Mouse (Mus musculus) bone marrow, adult 2 months (tissue): ENCODE measurements around the gene Gm20441. TPM values are rescaled to one million over a fixed set of nuclear protein-coding genes. Genes with fewer than 3 reads are reported as not detected.
A peak's percentile ranks its signal among the peaks of the same experiment; 100 is the strongest.
"Not testable (repeated sequence)": the region's sequence is repeated elsewhere in the genome, so short reads cannot be mapped to it uniquely, and the experiment has no call there.

Source experiments
- H3K27ac ChIP-seq: fragments of 200-500 bp; 2 replicates; pipeline ENCODE4 v1.5.1; 2012; ENCODE audit warnings: low read depth, mild to moderate bottlenecking, control low read depth, inconsistent platforms, low read length; ENCODE audit not compliant: control insufficient read depth, poor library complexity, insufficient read depth
- H3K4me1 ChIP-seq: fragments of 200-500 bp; 2 replicates; pipeline ENCODE4 v1.6.1; 2011; ENCODE audit warnings: low read length; ENCODE audit not compliant: control insufficient read depth, insufficient read depth
- H3K4me3 ChIP-seq: fragments of 200-500 bp; replicated peaks from 2 replicates; pipeline ENCODE3; 2011; ENCODE audit warnings: mild to moderate bottlenecking, low read depth, low read length, control low read depth; ENCODE audit not compliant: control insufficient read depth
- CTCF ChIP-seq: fragments of 200-500 bp; IDR thresholded peaks from 2 replicates; pipeline ENCODE4 v1.5.1; 2011; ENCODE audit warnings: low read length, control low read depth; ENCODE audit not compliant: control insufficient read depth, insufficient read depth
- POLR2A ChIP-seq: fragments of 200-500 bp; IDR thresholded peaks from 2 replicates; pipeline ENCODE4 v1.6.1; 2011; ENCODE audit warnings: low read depth, mild to moderate bottlenecking, control low read depth, low read length, borderline replicate concordance; ENCODE audit not compliant: control insufficient read depth
- WGBS: fragments of 180-500 bp; shearing (Covaris S2); methylation state at CpG from one replicate; pipeline ENCODE4 v1.1.7; 2018; 5-methylcytosine and 5-hydroxymethylcytosine counted together
- polyA plus RNA-seq: library from polyadenylated mRNA; stranded (reverse); fragments of >200 nt; gene quantifications from 2 replicates; pipeline ENCODE4 v1.2.4, GENCODE M21; 2011; ENCODE audit warnings: low replicate concordance; ENCODE audit not compliant: missing spikeins, insufficient read depth, insufficient read length

The Gm20441 gene
- polyA plus RNA-seq, 1 experiment, result not detected

GRCm38 (mm10) chr10:75774587-75774986, 6.2 kb downstream of the Gm20441 start:
- Histone ChIP-seq H3K4me1 (peaks cover 2% of the 10 kb centered on the region; the same call in 1 of the 2 replicates), H3K27ac (no peak overlapping the region), H3K4me3 (no peak overlapping the region)
- 88% methylated on average over 9 of the region's 9 CpGs for WGBS
- TF ChIP-seq POLR2A (no peak), CTCF (no peak)

- Histone ChIP-seq H3K4me3 (no peak overlapping the region), H3K4me1 (peaks cover 2% of the 10 kb centered on the region; the same call in 1 of the 2 replicates), H3K27ac (no peak overlapping the region)
- TF ChIP-seq POLR2A (no peak), CTCF (no peak)
- 82% methylated on average over 5 of the region's 5 CpGs for WGBS
Measured at GRCm38 (mm10) chr10:75774102-75774501, 6.7 kb downstream of the Gm20441 start.

- peaks cover 2% of the 10 kb centered on the region; the same call in 1 of the 2 replicates for H3K4me1 ChIP-seq
- under 1% methylated on average over 47 of the region's 47 CpGs for WGBS
- H3K4me3 ChIP-seq, result peak within 1 kb of the TSS; percentile 76
- H3K27ac ChIP-seq, result no peak within 1 kb of the TSS; the same call in 1 of the 2 replicates
- no peak for TF ChIP-seq CTCF
- peak; percentile 38; the same call in 1 of the 2 replicates for TF ChIP-seq POLR2A
Measured at GRCm38 (mm10) chr10:75772795-75773664, 7.7 kb downstream of the Gm20441 start, which contains the start of gene Ddt. Ddt (minus strand) TSS chr10:75773414.

GRCm38 (mm10) chr10:75767756-75768155, 13.0 kb downstream of the Gm20441 start:
- H3K27ac ChIP-seq, H3K4me3 ChIP-seq, H3K4me1 ChIP-seq: not testable (repeated sequence)
- 50% methylated on average over 5 of the region's 5 CpGs for WGBS

- Histone ChIP-seq H3K4me1 (peaks cover 2% of the 10 kb centered on the region; the same call in 1 of the 2 replicates), H3K27ac (no peak overlapping the region), H3K4me3 (no peak overlapping the region)
- no peak for TF ChIP-seq POLR2A
- no peak for TF ChIP-seq CTCF
- 80% methylated on average over 6 of the region's 6 CpGs for WGBS
Measured at GRCm38 (mm10) chr10:75766856-75767255, 13.9 kb downstream of the Gm20441 start.

GRCm38 (mm10) chr10:75764519-75765473, 16.0 kb downstream of the Gm20441 start:
- Histone ChIP-seq H3K4me1 (peaks cover 4% of the 10 kb centered on the region; the same call in 1 of the 2 replicates), H3K27ac (peak overlapping the region; percentile 90), H3K4me3 (peak overlapping the region; percentile 67)
- under 1% methylated on average over 27 of the region's 27 CpGs for WGBS
- TF ChIP-seq POLR2A, result no peak
- TF ChIP-seq CTCF, result peak; percentile 54

GRCm38 (mm10) chr10:75763682-75764518, 16.9 kb downstream of the Gm20441 start, which contains the start of gene Cabin1:
Cabin1 (minus strand) TSS chr10:75764341.
- H3K4me3 ChIP-seq, result peak within 1 kb of the TSS; percentile 67
- peak within 1 kb of the TSS; percentile 90 for H3K27ac ChIP-seq
- H3K4me1 ChIP-seq, result peaks cover 4% of the 10 kb centered on the region; the same call in 1 of the 2 replicates
- TF ChIP-seq POLR2A, result peak; percentile 77
- 0 out of 2 replicates have a peak, but pooled peaks have one; percentile 7 for TF ChIP-seq CTCF
- WGBS, result 1% methylated on average over 61 of the region's 61 CpGs
